Mouse (Mus musculus): ENCODE results near the gene Ttc17. TPM values are rescaled to one million over a fixed set of nuclear protein-coding genes. Genes with fewer than 3 reads are reported as not detected.

Ttc17 gene
- total and polyA plus RNA-seq, 2 experiments, result 12.1 to 17.0 TPM

GRCm38 (mm10) chr2:94402561-94402960, 3.9 kb downstream of the Ttc17 start:
- TF ChIP-seq POLR2A (IDR thresholded peaks at IDR 0.05; ENCODE audit: extremely low read depth, insufficient read depth, low read length) (no peak), CTCF (IDR thresholded peaks at IDR 0.05; ENCODE audit: low read depth, low read length) (no peak)
- Histone ChIP-seq H3K4me1 (ENCODE audit: control insufficient read depth, insufficient read depth, low read length) (peaks cover 27% of the 10 kb centered on the region), H3K79me2 (ENCODE audit: control insufficient read depth, insufficient read depth, low read length) (peaks cover 11% of the 10 kb centered on the region; the same call in 1 of the 2 replicates), H3K9ac (ENCODE audit: low read depth, low read length) (no peak overlapping the region), H3K4me3 (ENCODE audit: insufficient read depth, low read depth, low read length) (no peak overlapping the region), H3K36me3 (ENCODE audit: control insufficient read depth, insufficient read depth, low read length) (no peaks in the 10 kb centered on the region), H3K27ac (replicated peaks; ENCODE audit: insufficient read depth, low read depth, low read length) (peak overlapping the region; percentile 4), H3K27me3 (ENCODE audit: control insufficient read depth, insufficient read depth, low read length) (no peaks in the 10 kb centered on the region)
- WGBS, result 15% methylated on average over 1 of the region's 1 CpGs
- peak; percentile 56 for DNase-seq (ENCODE audit: extremely low read depth, low read depth, low spot score)

- peaks cover 11% of the 10 kb centered on the region; the same call in 1 of the 2 replicates for H3K79me2 ChIP-seq (ENCODE audit: control insufficient read depth, insufficient read depth, low read length)
- H3K4me1 ChIP-seq (ENCODE audit: control insufficient read depth, insufficient read depth, low read length), result peaks cover 27% of the 10 kb centered on the region
- H3K36me3 ChIP-seq (ENCODE audit: control insufficient read depth, insufficient read depth, low read length), result 0 out of 2 replicates have a peak, but pooled peaks cover 3% of the 10 kb centered on the region
- peak; percentile 94 for DNase-seq (ENCODE audit: extremely low read depth, low read depth, low spot score)
- H3K27me3 ChIP-seq (ENCODE audit: control insufficient read depth, insufficient read depth, low read length), result no peaks in the 10 kb centered on the region
- H3K4me3 ChIP-seq (ENCODE audit: insufficient read depth, low read depth, low read length), result no peak overlapping the region
- no peak for TF ChIP-seq CTCF (IDR thresholded peaks at IDR 0.05; ENCODE audit: low read depth, low read length)
- TF ChIP-seq POLR2A (IDR thresholded peaks at IDR 0.05; ENCODE audit: extremely low read depth, insufficient read depth, low read length), result no peak
- 23% methylated on average over 7 of the region's 7 CpGs for WGBS
- 0 out of 2 replicates have a peak overlapping the region, but pooled peaks have one; percentile 29 for H3K27ac ChIP-seq (replicated peaks; ENCODE audit: insufficient read depth, low read depth, low read length)
- no peak overlapping the region for H3K9ac ChIP-seq (ENCODE audit: low read depth, low read length)
These were observed 4.4 kb downstream of the Ttc17 start for GRCm38 (mm10) chr2:94402096-94402495.

- Histone ChIP-seq H3K36me3 (ENCODE audit: control insufficient read depth, insufficient read depth, low read length) (0 out of 2 replicates have a peak, but pooled peaks cover 3% of the 10 kb centered on the region), H3K9ac (ENCODE audit: low read depth, low read length) (no peak overlapping the region), H3K27me3 (ENCODE audit: control insufficient read depth, insufficient read depth, low read length) (no peaks in the 10 kb centered on the region), H3K4me1 (ENCODE audit: control insufficient read depth, insufficient read depth, low read length) (peaks cover 30% of the 10 kb centered on the region), H3K27ac (replicated peaks; ENCODE audit: insufficient read depth, low read depth, low read length) (no peak overlapping the region), H3K4me3 (ENCODE audit: insufficient read depth, low read depth, low read length) (no peak overlapping the region), H3K79me2 (ENCODE audit: control insufficient read depth, insufficient read depth, low read length) (peaks cover 18% of the 10 kb centered on the region; the same call in 1 of the 2 replicates)
- WGBS, result 64% methylated on average over 3 of the region's 3 CpGs
- TF ChIP-seq CTCF (IDR thresholded peaks at IDR 0.05; ENCODE audit: low read depth, low read length) (no peak), POLR2A (IDR thresholded peaks at IDR 0.05; ENCODE audit: extremely low read depth, insufficient read depth, low read length) (no peak)
- DNase-seq (ENCODE audit: extremely low read depth, low read depth, low spot score), result peak; percentile 48
These were observed 5.5 kb downstream of the Ttc17 start for GRCm38 (mm10) chr2:94401006-94401405.

GRCm38 (mm10) chr2:94398138-94398970, 8.1 kb downstream of the Ttc17 start:
- Histone ChIP-seq H3K27ac (replicated peaks; ENCODE audit: insufficient read depth, low read depth, low read length) (no peak overlapping the region), H3K9ac (ENCODE audit: low read depth, low read length) (no peak overlapping the region), H3K4me1 (ENCODE audit: control insufficient read depth, insufficient read depth, low read length) (peaks cover 20% of the 10 kb centered on the region), H3K4me3 (ENCODE audit: insufficient read depth, low read depth, low read length) (no peak overlapping the region), H3K36me3 (ENCODE audit: control insufficient read depth, insufficient read depth, low read length) (0 out of 2 replicates have a peak, but pooled peaks cover 3% of the 10 kb centered on the region), H3K27me3 (ENCODE audit: control insufficient read depth, insufficient read depth, low read length) (no peaks in the 10 kb centered on the region), H3K79me2 (ENCODE audit: control insufficient read depth, insufficient read depth, low read length) (peaks cover 25% of the 10 kb centered on the region; the same call in 1 of the 2 replicates)
- TF ChIP-seq POLR2A (IDR thresholded peaks at IDR 0.05; ENCODE audit: extremely low read depth, insufficient read depth, low read length) (no peak), CTCF (IDR thresholded peaks at IDR 0.05; ENCODE audit: low read depth, low read length) (no peak)
- WGBS, result 32% methylated on average over 8 of the region's 8 CpGs
- DNase-seq (ENCODE audit: extremely low read depth, low read depth, low spot score), result peak; percentile 36

GRCm38 (mm10) chr2:94397453-94397852, 9.0 kb downstream of the Ttc17 start:
- H3K9ac ChIP-seq (ENCODE audit: low read depth, low read length), result no peak overlapping the region
- 0 out of 2 replicates have a peak, but pooled peaks cover 3% of the 10 kb centered on the region for H3K36me3 ChIP-seq (ENCODE audit: control insufficient read depth, insufficient read depth, low read length)
- H3K4me3 ChIP-seq (ENCODE audit: insufficient read depth, low read depth, low read length), result no peak overlapping the region
- H3K4me1 ChIP-seq (ENCODE audit: control insufficient read depth, insufficient read depth, low read length), result peaks cover 16% of the 10 kb centered on the region
- peaks cover 31% of the 10 kb centered on the region for H3K79me2 ChIP-seq (ENCODE audit: control insufficient read depth, insufficient read depth, low read length)
- no peak for DNase-seq (ENCODE audit: extremely low read depth, low read depth, low spot score)
- WGBS, result 85% methylated on average over 5 of the region's 5 CpGs
- no peak for TF ChIP-seq POLR2A (IDR thresholded peaks at IDR 0.05; ENCODE audit: extremely low read depth, insufficient read depth, low read length)
- no peak for TF ChIP-seq CTCF (IDR thresholded peaks at IDR 0.05; ENCODE audit: low read depth, low read length)
- H3K27ac ChIP-seq (replicated peaks; ENCODE audit: insufficient read depth, low read depth, low read length), result no peak overlapping the region
- no peaks in the 10 kb centered on the region for H3K27me3 ChIP-seq (ENCODE audit: control insufficient read depth, insufficient read depth, low read length)
